Mouse (Mus musculus) B cell, adult 67 days (primary cell): ENCODE data around the gene 9230104L09Rik. TPM values are rescaled to one million over a fixed set of nuclear protein-coding genes. Genes with fewer than 3 reads are reported as not detected.

ENCODE experiments used
- total RNA-seq, 2 experiments: library from RNA; stranded (reverse); gene quantifications; 4 replicates each; pipeline ENCODE4 v1.2.4; 2023

Gene 9230104L09Rik
- not detected for total RNA-seq

GRCm38 (mm10) chr2:148864966-148865365 lies at the start of gene 9230104L09Rik:
Gene 9230104L09Rik (minus strand): TSS chr2:148865038.

GRCm38 (mm10) chr2:148875335-148875811 lies 10.5 kb upstream of the 9230104L09Rik start, which contains the start of gene Cst3:
Gene Cst3 (minus strand): TSS chr2:148875692.

GRCm38 (mm10) chr2:148834912-148835311 lies 29.9 kb downstream of the 9230104L09Rik start, which contains the start of gene Cst9:
Gene Cst9 (plus strand): TSS chr2:148835147.

GRCm38 (mm10) chr2:148819909-148820308 lies 44.9 kb downstream of the 9230104L09Rik start, which contains the start of gene Cst13:
Gene Cst13 (plus strand): TSS chr2:148820081.

GRCm38 (mm10) chr2:148798485-148798884 lies 66.4 kb downstream of the 9230104L09Rik start, which contains the start of gene Cst8:
Gene Cst8 (plus strand): TSS chr2:148798785.

Other genes starting within 250 kb of the 9230104L09Rik start
- gene Nxt1, start 192.4 kb downstream of the 9230104L09Rik start, total RNA-seq: 10 to 100 TPM; 17.8 to 21.2 TPM
- 10 to 100 TPM; 10.6 to 12.8 TPM for gene Gzf1, start 184.0 kb downstream of the 9230104L09Rik start, total RNA-seq
- gene Napb, start 132.6 kb downstream of the 9230104L09Rik start, total RNA-seq: under 1 TPM; 0.65 to 0.96 TPM
- gene Cstl1, start 114.7 kb downstream of the 9230104L09Rik start, total RNA-seq: not detected
- not detected for gene Cst11, start 93.5 kb downstream of the 9230104L09Rik start, total RNA-seq
- gene 8030411F24Rik, start 83.0 kb downstream of the 9230104L09Rik start, total RNA-seq: not detected
- gene Cst12, start 75.7 kb downstream of the 9230104L09Rik start, total RNA-seq: not detected
- gene Cst8, start 66.3 kb downstream of the 9230104L09Rik start, total RNA-seq: not detected
- not detected for gene Cst13, start 45.0 kb downstream of the 9230104L09Rik start, total RNA-seq
- gene Cst9, start 29.9 kb downstream of the 9230104L09Rik start, total RNA-seq: not detected
- gene Cst3, start 10.7 kb upstream of the 9230104L09Rik start, total RNA-seq: 100 to 1,000 TPM; 173 to 181 TPM
- not detected for gene Gm1330, start 138.2 kb upstream of the 9230104L09Rik start, total RNA-seq
- gene Gm10750, start 152.2 kb upstream of the 9230104L09Rik start, total RNA-seq: not detected